Mouse (Mus musculus) kidney, adult 9 months (tissue): Measurements from ENCODE around the gene Anks1.

Source experiments
- DNase-seq: peaks from one replicate; pipeline ENCODE4 v3.0.0; 2022

The Anks1 gene

GRCm38 (mm10) chr17:28025541-28025961 lies 116.4 kb downstream of the Anks1 start:
- peak; percentile 84 for DNase-seq

- peak; percentile 83 for DNase-seq
Observed at GRCm38 (mm10) chr17:28026111-28026872, 117.2 kb downstream of the Anks1 start.

- DNase-seq: no peak
Observed at GRCm38 (mm10) chr17:28027197-28027596, 118.1 kb downstream of the Anks1 start.

- no peak for DNase-seq
Observed at GRCm38 (mm10) chr17:28028236-28028635, 119.1 kb downstream of the Anks1 start.

GRCm38 (mm10) chr17:28029308-28029707 lies 120.2 kb downstream of the Anks1 start:
- DNase-seq: no peak

GRCm38 (mm10) chr17:28030446-28030845 lies 121.3 kb downstream of the Anks1 start:
- DNase-seq: no peak

DNA sequence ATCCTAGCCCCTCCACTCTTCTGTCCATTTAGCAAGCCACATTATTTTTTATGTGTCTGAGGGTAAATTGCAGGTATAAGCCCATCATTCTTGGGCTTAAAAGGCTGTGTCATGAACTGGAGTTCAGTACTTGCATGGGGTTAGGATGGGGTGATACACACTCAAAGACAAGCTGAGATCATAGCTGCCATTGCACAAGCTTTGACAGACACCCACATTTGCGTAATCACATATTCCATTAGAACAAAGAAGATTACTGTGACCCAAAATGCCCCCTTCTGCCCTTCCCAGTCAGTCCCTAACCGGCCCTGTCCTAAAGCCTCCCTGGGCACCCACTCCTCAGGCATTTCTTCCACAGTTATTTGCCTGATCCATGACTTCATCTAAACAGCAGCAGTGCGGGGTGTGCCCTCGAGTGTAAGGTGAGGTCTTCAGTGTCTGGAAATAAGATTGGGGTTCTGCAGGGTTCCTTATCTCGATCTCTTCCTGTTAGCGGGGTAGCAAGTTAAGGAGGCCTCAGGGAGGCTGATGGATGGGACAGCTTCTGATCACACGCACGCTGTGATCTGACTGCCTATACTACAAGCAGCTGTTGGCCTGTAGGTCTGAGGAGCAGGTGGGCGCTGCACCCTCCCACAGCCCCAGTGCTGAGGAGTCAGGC lies 122.3 kb downstream of the Anks1 start:
- DNase-seq: no peak

- no peak for DNase-seq
Observed at GRCm38 (mm10) chr17:28032219-28032618, 123.1 kb downstream of the Anks1 start.

- DNase-seq: no peak
Observed at GRCm38 (mm10) chr17:28033046-28033580, 124.0 kb downstream of the Anks1 start.

- DNase-seq: no peak
Observed at GRCm38 (mm10) chr17:28034986-28035385, 125.9 kb downstream of the Anks1 start.

DNA sequence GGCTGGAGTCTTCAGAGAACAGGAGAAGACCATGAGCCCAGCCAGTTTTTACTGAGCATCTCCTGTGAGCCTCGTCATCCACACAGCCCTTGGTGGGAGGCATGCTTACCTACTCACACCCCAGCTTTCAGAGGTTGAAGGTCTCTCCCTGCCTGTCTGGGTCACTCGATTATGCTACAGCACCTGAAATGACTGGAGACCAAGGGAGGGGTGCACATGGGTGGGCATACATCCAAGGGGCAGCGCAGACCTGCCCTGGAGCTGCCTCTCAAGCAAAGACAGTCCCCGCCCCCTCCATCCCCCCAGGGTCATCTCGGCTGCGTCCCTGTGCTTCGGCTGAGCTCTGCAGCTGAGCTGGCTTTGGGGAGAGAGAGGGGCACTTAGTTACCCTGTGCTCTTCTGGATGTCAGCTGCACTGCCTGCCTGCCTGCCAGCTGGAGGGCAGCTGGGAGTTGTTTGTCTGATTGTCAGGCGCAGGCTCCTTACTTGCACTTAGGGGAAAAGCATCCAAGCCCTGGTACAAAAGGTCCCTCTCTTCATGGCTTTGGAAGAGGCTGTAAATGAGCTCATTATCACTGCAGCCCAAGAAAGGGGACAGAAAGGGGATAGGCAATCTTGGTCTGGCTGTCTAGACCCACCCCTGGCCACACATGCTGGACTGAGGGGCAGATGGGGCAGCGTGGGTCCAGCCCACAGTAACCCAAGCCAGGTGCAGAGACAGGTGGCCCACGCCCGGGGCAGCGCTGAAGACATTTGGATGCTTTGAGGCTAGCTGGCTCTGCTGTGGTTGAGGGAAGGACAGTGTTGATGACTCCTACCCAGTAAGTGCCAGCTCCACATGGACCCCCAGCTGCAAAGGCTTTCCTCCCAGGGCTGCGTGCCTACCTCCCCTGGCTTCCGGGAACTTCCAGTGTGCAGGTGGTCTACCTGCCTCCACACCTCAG lies 128.0 kb downstream of the Anks1 start:
- no peak for DNase-seq

GRCm38 (mm10) chr17:28040620-28041019 lies 131.5 kb downstream of the Anks1 start:
- DNase-seq: no peak

GRCm38 (mm10) chr17:28041298-28041697 lies 132.2 kb downstream of the Anks1 start:
- DNase-seq: no peak

GRCm38 (mm10) chr17:28042299-28042771 lies 133.2 kb downstream of the Anks1 start:
- DNase-seq: no peak

DNA sequence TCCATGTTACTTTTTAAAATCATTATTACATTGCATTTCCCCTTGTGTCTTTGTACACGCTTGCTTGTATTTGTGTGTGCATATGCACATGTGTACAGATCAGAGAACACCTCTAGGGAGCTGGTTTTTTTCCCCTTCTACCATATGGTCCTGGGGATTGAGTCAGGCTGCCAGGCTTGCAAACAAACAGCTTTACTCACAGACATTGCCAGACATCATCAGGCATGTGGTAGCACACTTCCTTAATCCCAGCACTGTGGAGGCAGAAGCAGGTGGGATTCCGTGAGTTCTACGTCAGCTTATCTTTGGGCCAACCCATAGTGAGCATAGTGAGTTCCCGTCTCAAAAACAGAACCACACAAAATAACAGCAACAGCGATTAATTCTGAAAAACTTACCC lies 137.9 kb downstream of the Anks1 start:
- DNase-seq: no peak

DNA sequence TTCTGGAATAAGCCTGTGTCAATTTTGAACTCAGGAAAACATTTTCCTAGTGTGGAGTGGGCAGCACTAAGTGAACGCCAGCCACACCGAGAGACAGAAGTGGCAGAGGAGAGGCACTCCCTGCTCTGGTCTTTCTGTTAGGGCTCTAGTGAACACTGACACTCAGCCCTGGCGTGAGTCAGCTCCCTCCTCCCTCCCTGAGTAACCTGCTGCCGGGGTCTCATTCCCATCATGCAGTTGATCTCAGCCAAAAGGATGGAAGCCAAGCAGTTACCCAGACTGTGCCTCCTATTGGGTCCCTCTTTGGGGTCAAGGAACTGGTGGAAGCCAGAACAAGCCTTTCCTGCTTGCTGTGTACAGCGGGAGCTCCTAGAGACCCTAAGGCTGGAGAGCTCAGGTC lies 138.4 kb downstream of the Anks1 start:
- no peak for DNase-seq

DNA sequence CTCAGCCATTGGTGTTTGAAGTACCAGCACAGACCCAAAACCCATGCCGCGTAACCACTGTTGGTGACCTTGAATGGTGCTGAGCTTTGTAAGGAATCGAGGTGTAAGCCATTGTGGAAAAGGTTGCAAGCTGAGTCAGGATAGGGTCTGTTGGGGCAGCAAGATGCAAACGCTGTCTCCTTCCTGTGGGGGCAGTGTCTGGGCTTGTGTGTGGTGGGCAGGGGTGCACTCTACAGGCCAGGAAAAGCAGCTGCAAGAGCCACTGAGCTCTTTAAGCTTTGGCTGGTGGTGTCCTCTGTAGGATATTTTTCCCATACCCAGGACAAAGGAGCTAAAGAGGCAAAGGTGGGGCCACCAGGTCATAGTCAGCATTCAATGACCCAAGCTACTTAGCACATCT lies 139.3 kb downstream of the Anks1 start:
- peak; percentile 38 for DNase-seq

DNA sequence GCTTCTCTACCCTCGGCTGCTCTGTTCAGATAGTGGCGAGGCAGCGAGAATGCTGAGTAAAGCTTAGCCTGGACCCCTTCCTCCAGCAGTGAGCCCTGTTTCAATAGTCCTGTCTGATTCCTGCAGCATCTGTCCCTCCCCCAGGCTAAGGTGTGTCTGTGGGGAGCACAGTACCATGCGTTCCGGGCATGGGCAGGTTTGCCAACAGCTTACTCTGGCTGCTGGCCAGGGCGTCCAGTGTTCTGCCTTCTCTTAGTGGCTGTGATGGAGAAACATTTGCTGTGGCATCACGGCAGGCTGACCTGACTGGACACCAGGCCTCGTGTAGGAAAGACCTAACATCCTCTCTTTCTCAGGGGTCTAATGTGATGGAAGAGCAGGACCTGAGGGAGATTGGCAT lies 141.1 kb downstream of the Anks1 start:
- DNase-seq: no peak

DNA sequence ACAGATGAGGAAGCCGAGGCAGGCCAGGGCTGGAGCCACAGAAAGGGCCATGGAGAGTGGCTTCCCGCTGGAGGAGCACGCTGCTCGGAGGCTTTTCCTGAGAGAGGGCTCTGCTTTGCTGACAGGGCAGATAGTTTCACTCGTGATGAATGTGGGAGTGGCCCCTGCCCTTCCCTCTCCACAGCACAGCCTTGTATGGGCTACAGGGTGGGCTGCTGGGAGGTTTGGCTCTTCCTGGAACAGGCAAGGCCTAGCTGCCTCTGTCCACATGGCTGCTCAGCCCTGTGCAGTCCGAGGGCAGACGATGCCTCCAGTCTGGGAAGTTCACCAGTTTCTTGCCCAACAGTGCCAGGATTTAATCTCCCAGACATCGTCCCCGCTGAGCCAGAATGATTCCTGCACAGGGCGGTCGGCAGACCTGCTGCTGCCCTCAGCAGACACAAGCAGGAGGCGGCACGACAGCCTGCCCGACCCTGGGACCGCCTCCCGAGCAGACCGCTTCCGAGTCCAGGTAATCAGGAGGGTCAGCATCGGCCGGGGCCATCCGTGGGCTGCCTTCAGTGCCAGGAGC lies 143.3 kb downstream of the Anks1 start:
- no peak for DNase-seq

- DNase-seq: no peak
Observed at GRCm38 (mm10) chr17:28058346-28058745, 149.2 kb downstream of the Anks1 start.

DNA sequence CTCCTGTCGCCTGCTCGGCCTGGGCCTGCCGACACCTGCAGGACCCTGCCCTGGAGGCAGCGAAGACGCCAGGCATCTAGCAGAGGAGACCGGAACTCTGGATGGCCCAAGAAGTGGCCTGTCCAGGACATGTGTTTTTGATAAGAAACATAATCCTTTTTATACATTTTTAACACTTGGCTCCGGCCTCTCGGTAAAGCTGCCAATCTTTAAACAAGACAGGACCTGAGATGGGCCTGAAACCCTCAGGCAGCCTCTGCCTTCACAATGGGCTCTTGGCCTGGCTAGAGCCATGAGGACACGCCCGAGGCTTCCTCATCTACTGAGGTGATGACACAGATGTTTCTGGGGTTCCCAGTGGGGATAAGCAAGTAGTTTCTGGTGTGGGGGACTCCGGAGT lies 151.6 kb downstream of the Anks1 start:
- no peak for DNase-seq

DNA sequence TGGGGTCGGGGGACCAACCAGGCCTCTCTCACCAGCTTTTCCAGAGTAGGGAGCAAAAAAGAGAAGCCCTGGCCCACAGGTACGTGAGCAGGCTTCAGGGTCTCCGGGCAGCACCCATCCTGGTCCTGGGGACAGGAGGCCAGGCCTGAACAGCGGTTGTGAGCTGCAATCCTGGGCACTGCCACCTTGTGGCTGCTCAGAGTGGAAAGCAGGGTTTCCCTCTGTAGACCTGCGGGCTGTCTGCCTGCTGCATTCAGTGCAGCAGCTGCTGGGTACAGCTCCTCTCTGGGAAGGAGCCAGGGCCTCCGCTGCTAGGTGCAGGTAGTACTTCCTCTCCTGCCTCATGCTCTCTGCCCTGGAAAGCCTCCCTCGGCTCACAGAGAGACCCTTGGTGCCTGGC lies 152.4 kb downstream of the Anks1 start:
- DNase-seq: no peak

DNA sequence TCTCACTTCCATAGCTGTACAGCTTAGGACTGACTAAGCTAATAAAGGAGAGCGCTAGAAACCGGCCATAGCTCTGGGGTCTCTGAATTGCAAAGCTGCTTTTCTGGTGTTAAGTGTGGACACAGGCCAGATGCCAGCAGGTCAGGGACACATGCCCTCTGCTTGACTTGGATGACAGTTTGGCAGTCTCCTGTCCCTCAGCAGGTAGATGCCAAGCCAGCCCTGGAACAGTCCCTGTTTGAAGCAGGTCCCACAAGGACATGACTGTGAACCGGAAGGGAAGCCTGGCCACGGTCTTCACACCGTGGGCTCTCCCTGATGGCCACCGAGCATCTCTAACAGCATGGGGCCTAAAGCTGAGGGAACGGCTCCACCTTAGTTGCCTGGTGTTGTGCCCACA lies 153.6 kb downstream of the Anks1 start:
- DNase-seq: no peak
